Mouse (Mus musculus) gastrocnemius, postnatal 36 days (tissue): ENCODE measurements around the gene Xpo6. TPM values are rescaled to one million over a fixed set of nuclear protein-coding genes. Genes with fewer than 3 reads are reported as not detected.

ENCODE experiments used
- DNase-seq, 2 experiments: peaks; one replicate each; pipeline ENCODE4 v3.0.0; 2022
- intact Hi-C: fragments of 180-260 bp; cut with DNase I; formaldehyde crosslinking; loops from one replicate; pipeline ENCODE4 v1.15.1; 2025
- total RNA-seq, 2 experiments: library from RNA; stranded (reverse); gene quantifications; 2 replicates each; pipeline ENCODE4 v1.2.3; 2021

Xpo6 gene
- total RNA-seq, 2 experiments from 2014 or later: 16.3 to 19.4 TPM

DNA sequence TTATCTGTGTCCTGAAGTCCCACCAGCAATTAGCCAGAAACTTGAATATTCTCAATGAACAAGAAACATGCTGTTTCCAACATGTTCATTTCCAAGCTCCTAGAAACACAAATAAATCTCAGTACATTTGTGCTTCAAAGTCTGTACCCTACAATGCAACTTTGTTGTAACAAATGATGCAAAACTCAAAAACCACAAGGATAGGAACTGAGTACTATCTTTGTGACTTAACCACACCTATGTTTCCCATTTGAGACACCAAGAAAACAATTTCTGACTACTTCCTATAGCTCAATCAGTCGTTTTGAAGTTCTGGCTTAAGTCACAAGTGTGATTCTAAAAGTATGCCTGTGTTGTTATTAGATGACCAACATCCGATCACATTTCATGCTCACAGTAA lies 64.9 kb downstream of the Xpo6 start:
- intact Hi-C loops: no loop called here
- no peak for DNase-seq

DNA sequence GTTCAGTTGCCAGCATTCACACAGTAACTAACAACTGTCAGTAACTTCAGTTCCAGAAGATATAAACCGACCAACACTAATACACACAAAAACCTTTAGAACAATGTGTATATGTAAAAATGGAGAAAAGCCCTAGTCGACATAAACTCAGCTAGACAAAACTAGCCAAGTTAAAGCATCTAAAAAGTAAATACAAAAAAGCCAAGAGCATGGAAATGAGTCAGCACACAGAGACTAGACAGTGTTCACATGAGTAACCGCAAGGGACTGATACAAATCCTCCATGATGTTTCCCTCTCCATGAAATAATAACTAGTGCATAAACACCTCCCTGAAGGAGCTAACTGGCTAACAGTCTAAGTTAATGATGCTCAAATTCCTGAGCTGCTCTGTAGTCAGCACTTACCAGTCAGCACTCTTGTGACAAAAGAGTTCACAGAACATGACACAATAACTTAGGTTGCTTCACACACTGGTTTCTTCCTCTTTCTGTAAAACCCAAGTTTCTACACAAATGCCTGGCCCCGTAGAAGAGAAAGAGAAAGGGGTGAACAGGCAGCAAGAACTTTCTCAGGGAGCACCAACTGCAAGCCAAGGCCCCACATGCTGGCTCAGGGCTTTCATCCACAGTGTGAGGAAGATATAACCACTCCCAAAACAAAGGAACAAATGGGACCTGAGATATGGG lies 65.5 kb downstream of the Xpo6 start:
- no peak for DNase-seq
- intact Hi-C loops: no loop called here

DNA sequence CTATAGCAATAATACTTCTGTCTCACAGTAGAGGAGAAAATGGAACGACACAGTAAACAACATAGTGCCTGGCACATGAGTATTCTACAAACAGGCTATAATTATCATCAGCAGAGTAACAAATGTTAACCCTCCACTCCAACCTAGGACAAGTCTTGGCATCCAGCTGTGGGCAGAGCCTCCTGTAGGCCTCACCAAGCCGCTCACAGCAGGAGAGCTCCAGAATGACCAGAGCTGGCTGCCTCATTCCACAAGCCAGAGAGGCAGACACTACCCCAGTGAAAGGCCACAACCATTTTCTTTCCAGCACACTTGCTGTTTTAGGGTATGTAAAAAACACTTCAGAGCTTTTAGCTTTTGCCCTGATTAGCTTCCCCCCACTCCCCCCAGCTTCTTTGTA lies 72.6 kb downstream of the Xpo6 start:
- intact Hi-C loops: no loop called here
- DNase-seq: no peak

DNA sequence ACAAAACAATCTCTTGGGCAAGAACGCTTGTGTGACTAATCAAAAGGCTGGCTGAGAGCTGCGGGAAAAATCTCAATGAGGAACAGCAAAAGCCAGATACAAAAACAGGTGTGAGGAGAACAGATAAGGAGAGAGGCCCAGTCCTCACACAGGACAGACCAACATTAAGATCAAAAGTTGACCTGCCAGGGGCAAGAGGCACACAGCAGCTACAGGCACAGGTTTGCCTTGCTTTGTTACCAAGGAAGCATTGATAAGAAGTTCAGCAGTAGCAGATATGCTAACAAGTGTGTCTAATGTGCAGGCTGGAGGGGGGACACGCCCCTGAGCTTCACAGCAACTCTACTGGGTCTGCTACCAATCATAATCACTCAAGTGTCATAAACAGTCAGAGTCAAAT lies 73.8 kb downstream of the Xpo6 start:
- intact Hi-C loops: no loop called here

DNA sequence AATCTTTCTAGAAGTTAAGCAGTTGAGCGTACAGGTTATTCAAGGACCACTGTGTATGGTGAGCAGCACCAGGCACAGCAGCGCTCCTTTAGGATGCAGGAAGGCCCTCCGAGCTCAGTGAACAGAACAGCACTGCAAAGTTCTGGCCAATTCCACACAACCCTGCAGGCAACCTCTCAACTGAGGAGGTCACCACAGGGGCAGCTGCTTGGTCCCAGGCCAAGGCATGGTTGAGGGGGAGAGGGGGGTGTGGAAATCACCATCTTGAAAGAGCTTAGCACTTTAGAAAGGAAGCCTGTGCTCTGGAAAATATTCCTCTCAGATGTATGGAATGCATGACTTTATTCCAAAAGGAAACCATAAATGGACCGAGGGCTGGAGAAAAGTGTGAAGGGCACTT lies 78.8 kb downstream of the Xpo6 start:
- intact Hi-C loops: no loop called here
- DNase-seq: no peak

More for the DNA sequence above, 73.8 kb downstream of the Xpo6 start:
- no peak for DNase-seq

DNA sequence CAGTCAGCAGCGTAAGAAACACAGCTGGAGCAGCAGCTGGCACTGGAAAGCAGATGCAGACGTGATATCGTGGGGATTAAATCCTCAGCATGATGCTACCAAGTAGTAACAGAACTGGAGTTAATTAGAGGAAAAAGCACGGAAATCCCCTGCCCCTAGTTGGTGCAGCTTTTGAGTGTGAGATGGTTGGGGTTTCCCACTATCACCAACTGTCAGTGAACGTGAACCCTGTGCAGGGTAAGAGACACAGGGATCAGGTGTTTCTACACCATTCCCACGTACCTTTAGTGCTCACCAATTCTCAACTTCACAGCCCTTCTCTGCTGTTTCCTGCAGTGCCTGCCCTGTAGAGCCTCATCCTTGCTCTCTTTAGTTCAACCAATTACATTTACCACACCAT lies 80.5 kb downstream of the Xpo6 start:
- intact Hi-C loops: no loop called here

DNA sequence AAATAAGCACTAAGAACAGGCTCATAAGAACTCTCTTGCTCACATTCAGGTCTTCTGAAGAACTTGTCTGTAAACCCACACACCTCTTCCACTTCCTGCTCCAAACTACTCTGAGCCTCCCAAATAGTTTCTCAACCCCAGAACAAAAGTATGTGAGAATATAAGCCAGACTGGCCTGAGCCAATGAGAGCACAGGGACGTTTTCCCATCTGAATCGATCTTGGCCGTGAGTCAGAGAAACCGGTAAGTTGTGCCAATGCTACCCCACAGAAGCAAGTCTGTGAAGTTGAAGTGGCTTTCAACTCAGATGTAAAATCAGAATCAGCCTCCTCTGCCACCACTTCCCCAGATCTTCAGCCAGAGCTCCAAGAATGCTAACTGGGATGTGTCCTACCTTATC lies 87.0 kb downstream of the Xpo6 start:
- intact Hi-C loops: no loop called here
- DNase-seq: no peak

More for the DNA sequence above, 80.5 kb downstream of the Xpo6 start:
- no peak for DNase-seq

DNA sequence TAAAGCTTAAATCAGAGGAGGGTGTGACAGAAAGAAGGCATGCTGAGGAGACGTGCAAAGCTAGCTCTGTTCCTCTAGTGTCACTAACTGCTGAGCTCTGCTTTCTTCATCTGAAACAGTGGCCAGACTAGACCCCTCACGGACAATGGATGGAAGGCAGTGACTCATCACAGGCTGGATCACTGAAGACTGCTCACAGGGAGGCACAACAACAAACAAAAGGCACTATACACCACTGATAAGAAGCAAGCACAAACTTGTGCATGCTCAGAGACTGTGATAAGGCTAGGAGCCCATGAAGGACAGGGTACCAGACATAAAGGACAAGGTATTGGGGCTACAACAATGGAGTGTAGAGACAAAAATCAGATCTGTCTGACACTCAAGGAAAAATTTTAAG lies 89.1 kb downstream of the Xpo6 start:
- intact Hi-C loops: no loop called here

DNA sequence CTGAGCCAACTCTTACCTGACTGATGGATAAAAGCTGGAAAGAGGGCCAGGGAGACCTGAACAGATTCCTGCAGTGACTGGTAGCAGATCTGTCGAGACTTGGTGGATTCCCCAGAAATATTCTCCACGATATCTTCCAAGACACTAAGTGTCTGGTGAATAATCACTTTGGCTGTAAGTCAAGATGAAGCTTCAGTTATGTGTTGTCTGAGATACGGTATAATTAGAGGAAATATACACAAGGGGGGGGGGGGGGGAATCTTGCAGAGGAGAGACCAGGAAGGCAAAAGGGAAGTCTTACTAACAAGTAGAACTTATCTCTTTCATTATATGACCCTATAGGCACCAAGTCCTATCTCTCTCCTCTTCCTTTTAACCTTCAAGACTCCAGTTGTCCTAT lies 90.4 kb downstream of the Xpo6 start:
- intact Hi-C loops: no loop called here
- DNase-seq: no peak

More for the DNA sequence above, 89.1 kb downstream of the Xpo6 start:
- DNase-seq: no peak

DNA sequence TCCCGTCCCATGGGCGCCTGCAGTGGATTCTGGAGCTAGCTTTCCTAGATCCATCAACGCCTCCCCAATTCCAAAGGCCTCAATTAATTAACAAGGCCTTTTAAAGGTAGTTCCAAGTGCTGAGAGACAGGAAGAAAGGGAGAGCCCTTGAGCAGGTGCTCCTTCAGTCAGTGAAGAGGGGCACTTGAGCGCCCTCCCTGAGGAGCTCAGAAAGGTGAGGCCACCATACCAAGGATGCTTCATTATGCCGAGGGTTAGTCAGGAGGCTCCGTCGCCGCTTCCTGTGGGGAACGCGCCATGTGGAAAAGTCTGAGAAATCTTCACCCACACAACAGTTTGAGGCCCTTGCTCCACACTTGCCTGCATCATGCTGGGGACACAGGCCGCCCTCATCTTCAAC lies 99.9 kb downstream of the Xpo6 start:
- DNase-seq: no peak
- intact Hi-C loops: no loop called here

DNA sequence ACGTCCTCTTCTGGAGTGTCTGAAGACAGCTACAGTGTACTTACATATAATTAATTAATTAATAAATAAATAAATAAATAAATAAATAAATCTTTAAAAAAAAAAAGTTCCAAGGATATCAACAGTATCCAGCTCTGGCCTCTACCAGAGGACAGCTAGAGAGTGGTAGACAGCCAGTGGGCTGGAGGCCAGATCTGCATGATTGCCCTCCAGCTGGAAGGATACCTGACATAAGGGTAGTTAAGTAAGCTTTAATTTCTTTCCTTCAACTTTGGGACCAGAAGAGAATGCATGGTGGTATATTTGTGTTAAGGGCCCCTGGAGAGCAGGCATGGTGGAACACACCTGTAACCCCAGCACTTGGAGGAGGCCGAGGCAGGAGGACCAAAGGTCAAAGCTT lies 100.5 kb downstream of the Xpo6 start:
- intact Hi-C loops: no loop called here
- no peak for DNase-seq

DNA sequence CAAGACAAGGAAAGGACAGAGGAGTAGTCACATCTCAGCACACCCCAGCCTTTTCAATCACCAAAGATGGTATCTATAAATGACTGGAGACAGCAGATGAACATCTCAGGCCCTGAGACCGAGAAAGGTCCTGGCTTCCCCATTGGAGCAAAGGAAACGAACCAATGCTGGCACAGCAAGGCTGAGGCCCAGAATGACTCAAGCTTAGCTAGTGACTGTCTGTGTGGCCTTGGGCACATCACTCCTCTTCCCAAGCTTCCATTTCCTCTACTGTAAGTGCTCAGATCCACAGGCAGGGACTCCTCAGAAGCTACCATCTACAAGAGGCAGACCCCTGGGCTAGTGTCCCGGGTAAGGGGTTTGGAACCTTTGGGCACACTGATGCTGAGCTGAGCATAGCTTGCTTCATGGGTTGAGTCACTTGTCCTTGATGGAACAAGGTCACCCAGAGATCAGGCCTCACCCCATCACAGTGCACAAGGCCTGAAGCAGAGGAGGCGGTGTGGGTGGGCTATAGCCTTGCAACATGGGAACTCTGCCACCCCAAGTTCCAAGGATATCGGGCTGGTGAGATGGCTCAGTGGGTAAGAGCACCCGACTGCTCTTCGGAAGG lies 101.0 kb downstream of the Xpo6 start:
- DNase-seq: peak in 1 of 2 experiments; percentile 10
- intact Hi-C loops: no loop called here

DNA sequence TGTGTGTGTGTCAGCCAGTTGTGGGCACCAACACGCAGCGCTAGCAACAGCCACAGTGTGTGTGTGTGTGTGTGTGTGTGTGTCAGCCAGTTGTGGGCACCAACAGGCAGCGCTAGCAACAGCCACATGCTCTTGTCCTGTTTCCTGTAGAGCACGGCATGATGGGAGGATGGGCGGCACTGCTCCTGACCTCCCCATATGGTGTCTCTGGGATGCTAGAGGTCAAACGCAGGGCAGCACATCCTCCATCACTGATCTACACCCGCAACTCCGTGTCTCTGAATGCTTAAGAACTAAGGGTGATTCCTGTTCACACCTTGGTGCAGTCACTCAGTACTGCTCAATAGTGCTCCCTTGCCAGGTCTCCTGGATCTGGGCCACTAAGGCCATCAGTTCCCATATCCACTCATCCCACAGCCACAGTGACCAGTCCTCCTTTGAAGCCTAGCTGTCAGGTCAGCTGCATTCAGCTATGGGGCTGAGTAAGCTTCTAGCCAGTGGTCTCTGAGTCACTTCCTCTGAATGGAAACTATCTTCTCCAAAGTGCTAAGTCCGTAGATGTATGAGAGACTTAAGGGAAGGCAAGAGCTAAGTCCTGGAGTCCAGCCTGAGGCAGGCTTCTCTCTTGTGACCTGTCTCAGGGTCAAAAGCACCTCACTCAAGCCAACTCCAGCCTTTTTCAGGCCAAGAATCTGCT lies 102.9 kb downstream of the Xpo6 start:
- intact Hi-C loops: no loop called here
- DNase-seq: peak in 1 of 2 experiments; percentile 4

DNA sequence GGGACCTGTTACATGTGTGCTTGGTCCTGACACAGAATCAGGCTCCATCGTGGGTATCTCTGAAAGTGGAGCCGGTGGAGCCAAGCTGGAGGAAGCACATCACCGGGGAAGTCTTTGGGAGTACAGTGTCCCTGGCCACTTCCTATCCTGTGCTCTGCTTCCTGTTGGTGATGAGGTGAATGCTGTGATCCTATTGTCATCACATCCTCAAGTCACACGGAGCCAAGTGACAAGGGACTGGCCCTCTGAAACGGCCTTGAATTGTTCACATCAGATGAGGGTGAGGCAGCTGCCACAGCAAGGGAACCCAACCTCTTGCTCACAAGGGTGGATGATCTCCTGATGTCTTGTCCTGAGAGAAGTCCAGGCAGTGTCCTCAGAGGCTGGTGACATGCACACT lies 103.7 kb downstream of the Xpo6 start:
- DNase-seq: no peak
- intact Hi-C loops: no loop called here

DNA sequence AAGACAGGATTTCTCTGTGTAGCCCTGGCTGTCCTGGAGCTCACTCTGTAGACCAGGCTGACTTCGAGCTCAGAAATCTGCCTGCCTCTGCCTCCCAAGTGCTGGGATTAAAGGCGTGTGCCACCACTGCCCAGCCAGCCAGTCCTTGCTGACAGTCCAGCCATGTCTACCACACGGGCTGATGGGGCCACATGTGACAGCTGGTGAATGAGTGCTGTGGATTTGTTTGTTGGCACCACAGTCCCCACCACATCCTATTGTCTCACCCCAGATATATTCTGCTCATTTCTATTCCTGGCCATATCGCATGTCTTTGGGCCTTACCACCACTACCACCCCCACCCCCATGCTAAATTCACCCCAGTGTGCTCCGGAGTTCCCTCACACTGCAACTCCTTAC lies 105.6 kb downstream of the Xpo6 start:
- intact Hi-C loops: no loop called here
- DNase-seq: no peak

DNA sequence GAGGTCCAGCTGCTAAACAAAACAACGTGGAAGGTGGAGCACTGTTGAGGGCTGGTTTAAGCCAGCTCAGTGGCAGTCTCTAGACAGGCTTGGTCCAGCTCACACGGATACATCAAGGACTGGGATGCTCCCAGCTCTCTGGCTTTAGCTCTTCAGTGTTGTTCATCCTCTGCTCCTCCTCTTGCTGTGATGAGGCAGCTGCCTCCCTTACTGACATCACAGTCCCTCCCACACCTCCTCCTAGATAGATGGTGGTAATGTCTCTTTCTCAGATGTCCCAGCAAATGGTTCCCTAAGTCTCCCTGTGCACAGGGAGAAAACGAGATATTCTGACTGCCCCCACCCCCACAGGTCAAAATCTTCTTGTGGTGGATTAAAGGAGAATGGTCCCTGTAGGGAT lies 107.1 kb downstream of the Xpo6 start:
- DNase-seq: no peak
- intact Hi-C loops: no loop called here

DNA sequence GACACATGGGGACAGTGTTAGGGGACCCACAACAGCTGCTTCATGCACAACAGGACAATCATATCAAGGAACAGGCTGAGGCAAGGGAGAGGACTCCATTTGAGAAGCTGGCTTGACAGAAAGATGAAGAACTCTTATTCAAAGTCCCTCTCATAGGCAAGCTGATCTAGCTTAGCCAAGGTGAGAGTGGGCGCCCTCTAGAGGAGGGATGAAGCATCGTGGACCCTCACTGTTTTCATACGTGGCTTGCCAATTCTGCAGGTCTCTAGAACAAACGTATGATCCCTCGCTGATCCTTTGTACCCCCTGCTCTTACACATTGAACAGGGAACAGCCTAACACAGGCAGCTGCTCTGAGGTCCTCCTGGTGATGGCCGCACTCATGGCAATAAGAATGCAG lies 110.5 kb downstream of the Xpo6 start:
- intact Hi-C loops: loop anchor here (2.0 to 10.0 kb wide), 3 partner anchors 323 to 415 kb away; no protein-coding TSS in a partner anchor
- peak in 1 of 2 experiments; percentile 19 for DNase-seq

DNA sequence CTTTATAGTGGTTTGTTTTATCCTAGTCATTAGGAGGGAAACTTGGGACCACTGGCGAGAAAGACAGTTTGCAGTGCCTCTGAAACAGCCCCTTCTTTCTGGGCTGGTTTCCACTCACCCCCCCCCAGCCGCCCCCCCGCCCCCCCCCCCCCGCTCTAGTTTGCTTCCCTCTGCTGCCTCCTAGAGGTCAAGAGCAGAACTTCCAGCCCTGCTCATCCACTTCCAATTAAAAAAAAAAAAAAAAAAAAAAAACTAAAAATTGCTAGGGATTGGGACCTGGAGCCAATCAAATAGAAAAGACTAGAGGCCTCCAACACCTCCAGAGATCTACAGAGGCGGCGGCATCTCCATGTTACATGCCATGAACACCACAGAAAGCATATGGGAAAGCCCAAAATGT lies 112.1 kb downstream of the Xpo6 start:
- intact Hi-C loops: loop anchor here (2.0 to 10.0 kb wide), 3 partner anchors 321 to 413 kb away; no protein-coding TSS in a partner anchor

DNA sequence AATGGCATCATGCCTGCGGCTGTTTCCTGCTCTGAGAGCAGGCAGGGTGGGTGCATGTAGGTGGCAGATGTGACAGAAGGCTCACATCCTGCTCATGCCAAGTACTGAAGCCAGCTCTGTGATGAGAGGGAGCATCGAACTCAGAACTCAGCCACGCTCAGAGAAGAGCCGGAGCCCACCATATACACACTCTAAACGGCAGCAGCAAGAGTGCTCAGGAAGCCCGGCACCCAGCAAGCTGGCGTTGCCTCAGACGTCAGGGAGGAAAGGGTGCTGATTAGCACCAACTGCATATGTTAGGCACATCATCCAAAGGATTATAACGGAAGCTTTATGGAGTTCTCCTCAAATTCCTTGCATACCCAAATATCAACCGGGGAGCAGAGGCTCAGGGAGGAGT lies 112.7 kb downstream of the Xpo6 start:
- DNase-seq: no peak

More for the DNA sequence above, 112.1 kb downstream of the Xpo6 start:
- no peak for DNase-seq

DNA sequence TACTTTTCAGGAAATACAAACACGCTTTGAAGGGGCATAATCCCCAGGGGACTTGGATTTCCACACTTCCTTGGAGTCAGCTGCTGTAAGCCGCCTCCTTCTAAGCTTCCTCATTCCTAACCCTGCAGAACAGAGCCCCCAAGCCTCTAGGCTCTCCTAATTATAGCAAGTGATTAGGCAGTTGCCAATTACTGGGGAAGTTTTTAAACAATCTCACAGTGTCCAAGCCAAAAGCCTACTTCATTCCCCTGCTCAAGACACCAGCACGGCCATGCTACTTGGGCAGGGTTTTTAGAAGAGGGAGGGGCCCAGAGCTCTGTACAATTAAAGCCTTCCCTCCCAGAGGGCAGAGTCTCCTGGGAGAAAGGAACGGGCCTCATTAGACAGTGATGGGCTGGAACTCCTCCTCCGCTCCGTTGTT lies 114.0 kb downstream of the Xpo6 start:
- no peak for DNase-seq
- intact Hi-C loops: loop anchor here (5.0 to 10.0 kb wide), 2 partner anchors 339 to 412 kb away; no protein-coding TSS in a partner anchor

More for the DNA sequence above, 112.7 kb downstream of the Xpo6 start:
- intact Hi-C loops: loop anchor here (2.0 to 10.0 kb wide), 3 partner anchors 321 to 413 kb away; no protein-coding TSS in a partner anchor

DNA sequence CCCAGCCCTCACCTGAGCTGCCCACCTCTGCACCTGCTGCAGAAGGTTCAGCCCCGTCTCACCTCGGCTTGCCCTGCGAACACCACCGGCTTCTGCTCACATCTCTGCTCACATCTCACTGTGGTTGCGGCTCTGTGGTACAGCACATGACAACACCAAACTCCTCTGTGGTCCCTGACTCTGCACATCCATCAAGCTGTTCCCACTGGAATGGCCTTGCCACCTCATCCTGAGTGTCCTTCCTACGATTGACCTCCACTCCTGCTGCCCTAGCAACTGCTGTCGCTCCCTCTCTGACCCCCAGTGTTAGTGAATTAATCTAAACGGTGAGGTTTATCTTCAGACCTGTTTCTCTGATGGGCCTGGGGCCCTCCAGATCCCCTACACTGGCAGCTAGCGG lies 115.1 kb downstream of the Xpo6 start:
- DNase-seq: no peak
- intact Hi-C loops: loop anchor here (5.0 to 10.0 kb wide), 2 partner anchors 338 to 410 kb away; no protein-coding TSS in a partner anchor
